In genomic region chr12:101028954-101029731, GRCm38 (mm10) we compare ENCODE assay signal across 8 mouse cellular contexts. TPM values are rescaled to one million over a fixed set of nuclear protein-coding genes. Genes with fewer than 3 reads are reported as not detected.
DNase-seq lines count a peak whose midpoint lies in the region; ATAC-seq and TF ChIP-seq lines count a peak whose summit lies in the region.

Gene Ccdc88c, minus strand, starts transcription at chr12:101029056.

- peak within 1 kb of the TSS; percentile 93 for H3K4me2 ChIP-seq in heart, embryonic 15.5 days
- H3K4me2 ChIP-seq in liver, embryonic 13.5 days = peak within 1 kb of the TSS; percentile 99
- H3K4me2 ChIP-seq in stomach, embryonic 16.5 days (ENCODE audit: low read depth, low read length) = peak within 1 kb of the TSS; percentile 86

- no peaks in the 10 kb centered on the region for H3K9me3 ChIP-seq in ES-Bruce4 (replicated peaks; ENCODE audit: control insufficient read depth, insufficient read depth, low read length, poor library complexity, severe bottlenecking)
- H3K9me3 ChIP-seq in forebrain, embryonic 10.5 days = no peaks in the 10 kb centered on the region
- no peaks in the 10 kb centered on the region for H3K9me3 ChIP-seq in heart, embryonic 15.5 days (replicated peaks)
- H3K9me3 ChIP-seq in liver, embryonic 13.5 days (replicated peaks) = no peaks in the 10 kb centered on the region
- H3K9me3 ChIP-seq in stomach, embryonic 16.5 days (replicated peaks; ENCODE audit: control insufficient read depth, low read length) = no peaks in the 10 kb centered on the region

- H3K4me1 ChIP-seq in ES-Bruce4 (ENCODE audit: control insufficient read depth, insufficient read depth, low read length) = peaks cover 7% of the 10 kb centered on the region
- peaks cover 44% of the 10 kb centered on the region for H3K4me1 ChIP-seq in forebrain, embryonic 10.5 days
- peaks cover 30% of the 10 kb centered on the region for H3K4me1 ChIP-seq in heart, embryonic 15.5 days (replicated peaks)
- H3K4me1 ChIP-seq in liver, embryonic 13.5 days (replicated peaks) = peaks cover 48% of the 10 kb centered on the region
- peaks cover 16% of the 10 kb centered on the region; the same call in 1 of the 2 replicates for H3K4me1 ChIP-seq in stomach, embryonic 16.5 days (ENCODE audit: control insufficient read depth, insufficient read depth, low read length)

- under 1% methylated on average over 55 of the region's 56 CpGs for WGBS in forebrain, embryonic 10.5 days
- WGBS in heart, embryonic 15.5 days = under 1% methylated on average over 56 of the region's 56 CpGs
- 0% methylated on average over 33 of the region's 56 CpGs for WGBS in liver, embryonic 13.5 days (ENCODE audit: insufficient replicate concordance)
- under 1% methylated on average over 51 of the region's 56 CpGs for WGBS in stomach, embryonic 16.5 days

- peak within 1 kb of the TSS; percentile 96 for H3K9ac ChIP-seq in ES-Bruce4 (ENCODE audit: low read depth, poor library complexity, severe bottlenecking)
- peak within 1 kb of the TSS; percentile 74 for H3K9ac ChIP-seq in heart, embryonic 15.5 days
- H3K9ac ChIP-seq in liver, embryonic 13.5 days = peak within 1 kb of the TSS; percentile 98
- peak within 1 kb of the TSS; percentile 85 for H3K9ac ChIP-seq in stomach, embryonic 16.5 days (ENCODE audit: low read length)

- H3K27me3 ChIP-seq in ES-Bruce4 (ENCODE audit: control insufficient read depth, insufficient read depth, low read length, poor library complexity, severe bottlenecking) = no peaks in the 10 kb centered on the region
- no peaks in the 10 kb centered on the region for H3K27me3 ChIP-seq in forebrain, embryonic 10.5 days (ENCODE audit: poor library complexity, severe bottlenecking)
- peaks cover 37% of the 10 kb centered on the region for H3K27me3 ChIP-seq in heart, embryonic 15.5 days
- H3K27me3 ChIP-seq in liver, embryonic 13.5 days = no peaks in the 10 kb centered on the region
- H3K27me3 ChIP-seq in stomach, embryonic 16.5 days (ENCODE audit: control insufficient read depth, insufficient read depth, low read length) = no peaks in the 10 kb centered on the region

- no peaks in the 10 kb centered on the region for H3K36me3 ChIP-seq in ES-Bruce4 (ENCODE audit: control insufficient read depth, insufficient read depth, low read length, poor library complexity, severe bottlenecking)
- H3K36me3 ChIP-seq in forebrain, embryonic 10.5 days (replicated peaks) = peaks cover 22% of the 10 kb centered on the region
- no peaks in the 10 kb centered on the region for H3K36me3 ChIP-seq in heart, embryonic 15.5 days
- H3K36me3 ChIP-seq in liver, embryonic 13.5 days = no peaks in the 10 kb centered on the region
- no peaks in the 10 kb centered on the region for H3K36me3 ChIP-seq in stomach, embryonic 16.5 days (ENCODE audit: control insufficient read depth, insufficient read depth, low read length)

- TF ChIP-seq CTCF in ES-Bruce4 (IDR thresholded peaks at IDR 0.05; ENCODE audit: low read depth, low read length) = peak; percentile 67

- DNase-seq in c-Kit-positive CD71-negative TER-119-negative erythroid progenitor cells, embryonic 14.5 days (ENCODE audit: low read depth) = peak; percentile 82
- DNase-seq in forebrain, embryonic 10.5 days (ENCODE audit: extremely low spot score, low spot score) = peak; percentile 87
- peak; percentile 90 for DNase-seq in kidney, postnatal 14 days
- DNase-seq in liver, embryonic 13.5 days = peak; percentile 81
- peak; percentile 80 to 89 for DNase-seq in natural killer cell, adult 2 months (ENCODE audit: low spot score in 2 of 2)

- ATAC-seq in heart, embryonic 15.5 days (replicated peaks; ENCODE audit: insufficient number of reproducible peaks, insufficient read depth, low FRiP score, low read depth) = peak; percentile 82
- ATAC-seq in liver, embryonic 13.5 days (ENCODE audit: low read depth) = peak; percentile 83
- peak; percentile 89 for ATAC-seq in stomach, embryonic 16.5 days (ENCODE audit: insufficient read depth, low FRiP score)

- H3K4me3 ChIP-seq in ES-Bruce4 (ENCODE audit: low read depth, low read length) = peak within 1 kb of the TSS; percentile 89
- H3K4me3 ChIP-seq in forebrain, embryonic 10.5 days = peak within 1 kb of the TSS; percentile 89
- H3K4me3 ChIP-seq in heart, embryonic 15.5 days = peak within 1 kb of the TSS; percentile 73
- H3K4me3 ChIP-seq in liver, embryonic 13.5 days (replicated peaks) = peak within 1 kb of the TSS; percentile 92
- peak within 1 kb of the TSS; percentile 73 for H3K4me3 ChIP-seq in stomach, embryonic 16.5 days (replicated peaks; ENCODE audit: low read length)

- TF ChIP-seq EP300 in ES-Bruce4 (IDR thresholded peaks at IDR 0.05; ENCODE audit: insufficient read depth, low read depth, low read length) = 0 out of 2 replicates have a peak, but pooled peaks have one; percentile 37

- peak within 1 kb of the TSS; percentile 51 for H3K27ac ChIP-seq in ES-Bruce4 (ENCODE audit: insufficient read depth, low read length)
- H3K27ac ChIP-seq in forebrain, embryonic 10.5 days = peak within 1 kb of the TSS; percentile 99
- H3K27ac ChIP-seq in heart, embryonic 15.5 days = peak within 1 kb of the TSS; percentile 71
- peak within 1 kb of the TSS; percentile 94 for H3K27ac ChIP-seq in liver, embryonic 13.5 days
- peak within 1 kb of the TSS; percentile 91 for H3K27ac ChIP-seq in stomach, embryonic 16.5 days (ENCODE audit: low read length)

- no peak for TF ChIP-seq POLR2A in ES-Bruce4 (IDR thresholded peaks at IDR 0.05; ENCODE audit: insufficient read depth, low read length)

RNA-seq across cellular contexts. Expression of gene Ccdc88c, which starts in this region (rescaled TPM):
- 69.0 and 73.5 TPM in 2 replicates for polyA plus RNA-seq in ES-Bruce4 (2011; ENCODE audit: insufficient read depth, insufficient read length, low read depth, missing spikeins)
- 19.8 and 22.6 TPM in 2 replicates for polyA plus RNA-seq in forebrain, embryonic 10.5 days (2016; fragmentation: Nextera tagmentation; extraction: Ambion mirVana)
- polyA plus RNA-seq in heart, embryonic 15.5 days (2015; fragmentation: Nextera tagmentation; extraction: Ambion mirVana) = 2.4 and 5.3 TPM in 2 replicates
- polyA plus RNA-seq in liver, embryonic 13.5 days (2015; fragmentation: Nextera tagmentation; extraction: Ambion mirVana) = 5.4 and 5.8 TPM in 2 replicates
- polyA plus RNA-seq in stomach, embryonic 16.5 days (2015; fragmentation: Nextera tagmentation; extraction: Ambion mirVana) = 8.3 and 11.1 TPM in 2 replicates

Comparison
In these comparisons a context has a peak if more than half of its experiments do, and no peak if none do; other contexts are left out.
1. Peak in every context shown above with its lines: DNase-seq, ATAC-seq, H3K4me3 ChIP-seq and H3K27ac ChIP-seq.